Mouse (Mus musculus): ENCODE results near the gene Chchd5. TPM values are rescaled to one million over a fixed set of nuclear protein-coding genes. Genes with fewer than 3 reads are reported as not detected.

Gene Chchd5
- total and polyA plus RNA-seq, 2 experiments from 2014 or later = 14.1 to 23.6 TPM

DNA sequence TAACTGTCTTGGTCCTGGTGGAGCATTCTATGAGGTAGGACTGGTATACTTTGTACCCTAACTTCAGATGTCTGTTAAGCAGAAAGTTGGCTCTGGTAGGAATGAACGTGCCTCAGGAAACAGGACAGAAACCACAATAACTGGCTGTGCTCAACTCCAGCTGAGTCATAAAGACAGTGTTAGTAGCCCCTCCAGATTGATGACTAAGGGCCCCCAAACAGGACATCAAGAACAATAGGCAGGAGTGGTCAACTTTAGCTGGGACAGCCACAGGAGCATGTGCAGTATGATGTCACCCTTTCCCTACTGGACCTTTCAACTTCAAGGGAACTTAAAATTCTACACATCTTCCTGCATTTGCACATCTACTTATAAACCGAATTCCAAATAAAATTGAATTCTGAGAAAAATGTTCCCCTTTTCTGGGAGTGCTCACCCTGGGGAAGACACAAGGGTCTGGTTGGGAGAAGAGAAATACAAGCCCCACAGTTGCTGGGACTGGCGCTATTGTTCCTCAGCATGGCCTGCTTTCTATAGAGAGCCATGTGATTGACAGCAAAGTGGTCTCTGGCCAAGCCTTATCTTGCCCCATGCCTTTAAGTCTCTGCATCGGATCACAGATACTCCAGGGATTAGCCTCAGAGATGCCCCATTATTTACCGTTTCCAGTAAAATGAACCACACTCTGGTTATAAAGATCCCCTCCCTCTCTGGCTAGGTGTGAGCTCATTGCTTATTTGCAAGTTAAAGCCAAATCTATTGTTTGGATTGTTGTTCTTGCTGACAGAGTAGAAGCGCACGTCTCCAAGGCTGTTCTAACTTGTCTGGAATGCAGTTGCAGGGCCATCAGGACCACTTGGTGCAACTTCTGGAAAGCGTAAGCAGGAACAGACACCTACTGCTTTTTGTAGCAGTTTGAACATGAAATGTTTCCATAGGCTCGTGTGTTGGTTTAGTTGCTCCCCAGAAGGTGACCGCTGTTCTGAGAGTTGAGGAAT is 37.3 kb downstream of the Chchd5 start:
- no peak for ATAC-seq (ENCODE audit: low FRiP score)
- Histone ChIP-seq H3K4me2 (ENCODE audit: low read depth, low read length, poor library complexity, severe bottlenecking) (no peak overlapping the region), H3K4me1 (ENCODE audit: insufficient read depth, low read length) (no peaks in the 10 kb centered on the region), H3K27ac (ENCODE audit: low read depth, low read length) (no peak overlapping the region), H3K4me3 (ENCODE audit: low read depth, low read length) (no peak overlapping the region), H3K36me3 (ENCODE audit: insufficient read depth, low read length) (no peaks in the 10 kb centered on the region), H3K9ac (replicated peaks; ENCODE audit: low read length, poor library complexity, severe bottlenecking) (no peak overlapping the region), H3K9me3 (ENCODE audit: low read length) (no peaks in the 10 kb centered on the region), H3K27me3 (ENCODE audit: insufficient read depth, low read length) (no peaks in the 10 kb centered on the region)
- 58% methylated on average over 10 of the region's 10 CpGs for WGBS
- no peak for DNase-seq (ENCODE audit: low spot score)
- no peak for TF ChIP-seq CTCF (IDR thresholded peaks at IDR 0.05)

DNA sequence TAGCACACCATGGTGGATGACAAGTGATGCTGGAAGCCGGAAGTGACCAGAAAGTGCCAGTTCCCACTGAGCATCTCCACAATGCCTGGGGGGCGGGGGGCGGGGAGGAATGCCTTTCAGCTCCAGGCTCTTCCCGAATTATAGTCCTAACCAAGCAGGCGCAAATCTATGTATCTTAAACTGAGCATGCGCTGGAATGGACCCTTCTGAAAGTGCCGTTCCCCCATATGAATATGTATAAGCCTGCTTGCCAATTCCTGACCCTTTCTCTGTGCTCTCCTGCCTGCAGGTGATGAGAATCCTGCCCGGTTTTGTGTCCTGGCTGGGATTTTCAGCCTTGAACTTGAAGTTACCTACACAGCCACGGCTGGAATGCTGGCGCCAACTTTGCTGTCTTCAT is 43.9 kb downstream of the Chchd5 start:
- no peak for TF ChIP-seq CTCF (IDR thresholded peaks at IDR 0.05)
- Histone ChIP-seq H3K4me2 (ENCODE audit: low read depth, low read length, poor library complexity, severe bottlenecking) (no peak overlapping the region), H3K9me3 (ENCODE audit: low read length) (no peaks in the 10 kb centered on the region), H3K27ac (ENCODE audit: low read depth, low read length) (no peak overlapping the region), H3K9ac (replicated peaks; ENCODE audit: low read length, poor library complexity, severe bottlenecking) (no peak overlapping the region), H3K4me3 (ENCODE audit: low read depth, low read length) (no peak overlapping the region), H3K4me1 (ENCODE audit: insufficient read depth, low read length) (no peaks in the 10 kb centered on the region), H3K27me3 (ENCODE audit: insufficient read depth, low read length) (no peaks in the 10 kb centered on the region), H3K36me3 (ENCODE audit: insufficient read depth, low read length) (no peaks in the 10 kb centered on the region)
- 40% methylated on average over 10 of the region's 10 CpGs for WGBS
- no peak for ATAC-seq (ENCODE audit: low FRiP score)
- no peak for DNase-seq (ENCODE audit: low spot score)

DNA sequence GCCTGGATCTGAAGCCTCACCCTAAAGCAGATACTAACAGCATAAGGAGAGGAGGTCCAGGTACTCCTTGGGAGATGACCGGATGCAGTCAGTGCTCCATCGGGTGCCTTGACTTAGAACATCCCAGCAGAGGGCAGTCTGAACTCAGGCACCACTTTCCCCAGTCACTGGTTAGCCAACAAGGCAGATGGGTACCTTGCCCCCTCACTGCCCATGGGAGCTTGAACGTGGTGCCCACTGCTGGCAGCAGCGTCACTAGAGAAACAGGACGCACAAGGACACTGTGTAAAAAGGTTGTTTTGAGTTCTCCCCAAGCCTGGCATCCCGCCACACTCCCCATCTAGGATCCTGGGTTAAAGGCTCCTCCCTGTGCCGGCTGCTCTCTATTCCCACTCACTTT is 45.0 kb downstream of the Chchd5 start:
- no peaks in the 10 kb centered on the region for H3K9me3 ChIP-seq (ENCODE audit: low read length)
- no peaks in the 10 kb centered on the region for H3K36me3 ChIP-seq (ENCODE audit: insufficient read depth, low read length)
- no peak overlapping the region for H3K4me3 ChIP-seq (ENCODE audit: low read depth, low read length)
- H3K4me1 ChIP-seq (ENCODE audit: insufficient read depth, low read length) = no peaks in the 10 kb centered on the region
- H3K27me3 ChIP-seq (ENCODE audit: insufficient read depth, low read length) = no peaks in the 10 kb centered on the region
- H3K9ac ChIP-seq (replicated peaks; ENCODE audit: low read length, poor library complexity, severe bottlenecking) = no peak overlapping the region
- no peak overlapping the region for H3K4me2 ChIP-seq (ENCODE audit: low read depth, low read length, poor library complexity, severe bottlenecking)
- peak; percentile 73 for TF ChIP-seq CTCF (IDR thresholded peaks at IDR 0.05)
- no peak overlapping the region for H3K27ac ChIP-seq (ENCODE audit: low read depth, low read length)
- ATAC-seq (ENCODE audit: low FRiP score) (0 out of 2 replicates have a peak, but pooled peaks have one; percentile 31), DNase-seq (ENCODE audit: low spot score) (peak; percentile 74)
- 44% methylated on average over 7 of the region's 7 CpGs for WGBS

DNA sequence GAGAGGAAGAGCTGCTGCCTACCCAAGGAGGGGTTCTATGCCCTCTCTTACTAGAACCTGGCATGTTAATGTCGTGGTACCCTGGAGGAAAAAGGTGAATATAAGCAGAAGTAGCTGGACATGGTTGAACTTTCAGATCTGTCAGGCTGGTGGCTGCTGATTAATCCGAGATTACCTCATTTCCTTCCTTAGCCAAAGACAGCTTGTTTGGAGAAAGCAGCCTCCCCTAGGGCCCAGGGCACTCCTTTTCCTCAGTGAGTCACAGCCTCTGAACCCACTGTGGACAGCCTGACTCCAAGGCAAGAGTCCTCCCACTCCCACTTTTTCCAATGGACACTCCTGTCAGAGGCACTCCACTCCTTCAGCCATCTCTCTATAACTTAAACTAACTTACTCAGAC is 46.1 kb downstream of the Chchd5 start:
- 85% methylated on average over 2 of the region's 2 CpGs for WGBS

DNA sequence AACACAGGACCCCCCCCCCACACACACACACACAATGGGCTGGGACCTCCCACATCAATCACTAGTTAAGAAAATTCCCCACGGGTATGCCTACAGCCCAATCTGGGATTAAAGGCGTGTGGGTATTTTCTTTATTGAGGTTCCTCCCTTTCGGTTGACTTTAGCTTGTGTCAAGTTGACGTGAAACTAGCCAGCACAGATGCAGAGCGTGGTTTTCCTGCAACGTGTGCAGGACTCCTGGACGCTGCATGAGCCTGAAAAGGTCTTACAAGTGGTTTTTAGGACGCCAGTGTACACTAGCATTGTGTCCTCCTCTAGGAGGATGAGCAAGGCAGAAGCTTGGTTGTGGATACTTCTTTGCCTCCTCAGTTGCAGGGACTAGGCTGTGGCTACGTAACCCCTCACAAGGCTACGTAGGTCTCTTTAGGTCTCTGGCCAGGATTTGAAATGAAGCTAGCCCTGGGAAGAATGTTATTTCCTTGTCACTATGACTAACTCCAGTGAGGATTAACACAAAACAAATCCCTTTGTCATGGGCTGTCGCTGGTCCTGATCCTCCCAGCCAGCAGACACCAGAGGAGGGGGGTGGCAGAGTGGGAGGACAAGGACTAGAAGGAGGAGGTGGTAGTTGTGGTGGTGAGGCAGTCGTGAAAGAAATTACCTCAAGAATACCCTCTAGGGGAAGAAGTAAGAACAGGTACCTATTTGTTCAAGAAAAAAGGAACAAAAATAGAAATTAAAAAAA is 47.3 kb downstream of the Chchd5 start:
- H3K4me1 ChIP-seq (ENCODE audit: insufficient read depth, low read length) = no peaks in the 10 kb centered on the region
- DNase-seq (ENCODE audit: low spot score) (no peak), ATAC-seq (ENCODE audit: low FRiP score) (no peak)
- no peaks in the 10 kb centered on the region for H3K9me3 ChIP-seq (ENCODE audit: low read length)
- no peaks in the 10 kb centered on the region for H3K36me3 ChIP-seq (ENCODE audit: insufficient read depth, low read length)
- no peak overlapping the region for H3K9ac ChIP-seq (replicated peaks; ENCODE audit: low read length, poor library complexity, severe bottlenecking)
- no peak overlapping the region for H3K27ac ChIP-seq (ENCODE audit: low read depth, low read length)
- H3K4me2 ChIP-seq (ENCODE audit: low read depth, low read length, poor library complexity, severe bottlenecking) = no peak overlapping the region
- H3K27me3 ChIP-seq (ENCODE audit: insufficient read depth, low read length) = no peaks in the 10 kb centered on the region
- no peak overlapping the region for H3K4me3 ChIP-seq (ENCODE audit: low read depth, low read length)
- no peak for TF ChIP-seq CTCF (IDR thresholded peaks at IDR 0.05)
- WGBS = 49% methylated on average over 12 of the region's 12 CpGs

More for the DNA sequence above, 46.1 kb downstream of the Chchd5 start:
- ATAC-seq (ENCODE audit: low FRiP score) (no peak), DNase-seq (ENCODE audit: low spot score) (no peak)
- no peak overlapping the region for H3K9ac ChIP-seq (replicated peaks; ENCODE audit: low read length, poor library complexity, severe bottlenecking)
- no peak for TF ChIP-seq CTCF (IDR thresholded peaks at IDR 0.05)
- no peaks in the 10 kb centered on the region for H3K9me3 ChIP-seq (ENCODE audit: low read length)
- H3K4me1 ChIP-seq (ENCODE audit: insufficient read depth, low read length) = no peaks in the 10 kb centered on the region
- H3K27me3 ChIP-seq (ENCODE audit: insufficient read depth, low read length) = no peaks in the 10 kb centered on the region
- no peak overlapping the region for H3K4me3 ChIP-seq (ENCODE audit: low read depth, low read length)
- no peak overlapping the region for H3K27ac ChIP-seq (ENCODE audit: low read depth, low read length)
- H3K4me2 ChIP-seq (ENCODE audit: low read depth, low read length, poor library complexity, severe bottlenecking) = no peak overlapping the region
- H3K36me3 ChIP-seq (ENCODE audit: insufficient read depth, low read length) = no peaks in the 10 kb centered on the region

DNA sequence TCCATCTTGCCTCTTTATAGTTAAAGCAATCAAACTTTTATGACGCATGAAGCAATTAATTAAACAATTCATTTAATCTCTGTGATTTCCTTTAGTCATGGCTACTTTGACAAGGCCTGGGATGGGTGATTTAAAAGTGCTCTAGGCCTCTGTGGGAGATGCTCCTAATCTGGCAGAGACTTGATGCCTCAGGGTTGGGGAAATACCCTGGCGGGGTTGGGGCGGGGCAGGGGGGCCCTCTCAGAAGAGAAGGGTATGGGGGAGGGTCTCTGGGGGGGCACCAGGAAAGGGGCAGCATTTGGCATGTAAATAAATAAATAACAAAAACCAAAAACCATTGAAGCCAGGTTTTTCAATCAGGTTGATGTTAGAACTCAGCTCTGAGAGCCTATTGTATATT is 48.2 kb downstream of the Chchd5 start:
- Histone ChIP-seq H3K27ac (ENCODE audit: low read depth, low read length) (no peak overlapping the region), H3K4me1 (ENCODE audit: insufficient read depth, low read length) (no peaks in the 10 kb centered on the region), H3K9ac (replicated peaks; ENCODE audit: low read length, poor library complexity, severe bottlenecking) (no peak overlapping the region), H3K36me3 (ENCODE audit: insufficient read depth, low read length) (no peaks in the 10 kb centered on the region), H3K27me3 (ENCODE audit: insufficient read depth, low read length) (no peaks in the 10 kb centered on the region), H3K9me3 (ENCODE audit: low read length) (no peaks in the 10 kb centered on the region), H3K4me3 (ENCODE audit: low read depth, low read length) (no peak overlapping the region), H3K4me2 (ENCODE audit: low read depth, low read length, poor library complexity, severe bottlenecking) (no peak overlapping the region)
- WGBS = 32% methylated on average over 3 of the region's 3 CpGs
- no peak for TF ChIP-seq CTCF (IDR thresholded peaks at IDR 0.05)
- DNase-seq (ENCODE audit: low spot score) = no peak
- no peak for ATAC-seq (ENCODE audit: low FRiP score)
